Mouse (Mus musculus) E14TG2a.4 (cell line): Measurements from ENCODE around the gene Hnrnpd.

Source experiments
- CTCF ChIP-seq: conservative IDR thresholded peaks from 2 replicates; pipeline ENCODE4 v1.5.1; 2014; ENCODE audit warnings: low read length
- NANOG ChIP-seq: IDR thresholded peaks from 2 replicates; pipeline ENCODE4 v1.6.1; 2014; ENCODE audit warnings: borderline replicate concordance, low read length, mixed read lengths
- POU5F1 ChIP-seq: IDR thresholded peaks from 2 replicates; pipeline ENCODE4 v1.6.1; 2014; ENCODE audit warnings: low read length, borderline replicate concordance

- no peak for TF ChIP-seq CTCF
- no peak for TF ChIP-seq POU5F1
- no peak for TF ChIP-seq NANOG
These were observed 72.4 kb downstream of the Hnrnpd start, which contains the start of gene Vamp9 for GRCm38 (mm10) chr5:99906181-99906956.
